In genomic region chr6:50109757-50110378, GRCm38 (mm10) we compare ENCODE assay signal across 8 mouse cellular contexts. TPM values are rescaled to one million over a fixed set of nuclear protein-coding genes. Genes with fewer than 3 reads are reported as not detected.
DNase-seq lines count a peak whose midpoint lies in the region; ATAC-seq lines count a peak whose summit lies in the region.

Gene Mpp6, plus strand, starts transcription at chr6:50110241.

- H3K4me1 ChIP-seq in embryonic facial prominence, embryonic 15.5 days = peaks cover 8% of the 10 kb centered on the region

- under 1% methylated on average over 67 of the region's 74 CpGs for WGBS in embryonic facial prominence, embryonic 15.5 days

- peak within 1 kb of the TSS; percentile 78 for H3K4me2 ChIP-seq in embryonic facial prominence, embryonic 15.5 days (replicated peaks)

- peak; percentile 93 for ATAC-seq in embryonic facial prominence, embryonic 15.5 days (ENCODE audit: insufficient number of reproducible peaks, low FRiP score, low TSS enrichment, low read depth)

- no peaks in the 10 kb centered on the region for H3K9me3 ChIP-seq in embryonic facial prominence, embryonic 15.5 days (replicated peaks)

- H3K4me3 ChIP-seq in embryonic facial prominence, embryonic 15.5 days (replicated peaks) = peak within 1 kb of the TSS; percentile 69

- 0 out of 2 replicates have a peak, but pooled peaks cover 5% of the 10 kb centered on the region for H3K27me3 ChIP-seq in embryonic facial prominence, embryonic 15.5 days

- DNase-seq in 416B (ENCODE audit: low read depth) = peak; percentile 76
- peak; percentile 67 to 76 for DNase-seq in adrenal gland, postnatal 4 days (ENCODE audit: low spot score in 2 of 2)
- peak; percentile 68 for DNase-seq in heart, adult 8-10 months (ENCODE audit: low spot score)
- peak; percentile 85 for DNase-seq in kidney, adult 9 months
- DNase-seq in liver = peak; percentile 86
- DNase-seq in monocyte, adult 2 months (ENCODE audit: low read depth in 1 of 2, low spot score in 2 of 2) = peak; percentile 9 to 34
- DNase-seq in spleen, postnatal 14 days (ENCODE audit: low spot score in 2 of 2) = peak; percentile 60 to 67

- peak within 1 kb of the TSS; percentile 77 for H3K27ac ChIP-seq in embryonic facial prominence, embryonic 15.5 days (replicated peaks)

- H3K9ac ChIP-seq in embryonic facial prominence, embryonic 15.5 days = peak within 1 kb of the TSS; percentile 58

- H3K36me3 ChIP-seq in embryonic facial prominence, embryonic 15.5 days = no peaks in the 10 kb centered on the region

RNA-seq across cellular contexts. Expression of gene Mpp6, which starts in this region (rescaled TPM):
- total RNA-seq in adrenal gland, postnatal 4 days (2021) = 10 to 100 TPM; 58.8 to 62.9 TPM
- polyA plus RNA-seq in embryonic facial prominence, embryonic 15.5 days (2015; fragmentation: Nextera tagmentation; extraction: Ambion mirVana) = 54.1 and 55.3 TPM in 2 replicates
- total RNA-seq in heart, adult 8-10 months (2022) = 10 to 100 TPM; 56.0 to 63.6 (median 61.3) TPM

Comparison
In these comparisons a context has a peak if more than half of its experiments do, and no peak if none do; other contexts are left out.
1. Peak in every context shown above with its lines: DNase-seq, ATAC-seq, H3K4me3 ChIP-seq and H3K27ac ChIP-seq.
2. DNase-seq: peak in every context shown above with its lines; median percentile 86 in liver; 85 in kidney, adult 9 months; 76 in 416B; 72 in adrenal gland, postnatal 4 days; 68 in heart, adult 8-10 months; 64 in spleen, postnatal 14 days; 22 in monocyte, adult 2 months.